Mouse (Mus musculus) lung, postnatal 4 days (tissue): ENCODE data around the gene Naif1.
"Not testable (repeated sequence)": the region's sequence is repeated elsewhere in the genome, so short reads cannot be mapped to it uniquely, and the experiment has no call there.

Experiments used
- DNase-seq, 2 experiments: peaks; one replicate each; pipeline ENCODE4 v3.0.0; 2021

Naif1 gene

DNA sequence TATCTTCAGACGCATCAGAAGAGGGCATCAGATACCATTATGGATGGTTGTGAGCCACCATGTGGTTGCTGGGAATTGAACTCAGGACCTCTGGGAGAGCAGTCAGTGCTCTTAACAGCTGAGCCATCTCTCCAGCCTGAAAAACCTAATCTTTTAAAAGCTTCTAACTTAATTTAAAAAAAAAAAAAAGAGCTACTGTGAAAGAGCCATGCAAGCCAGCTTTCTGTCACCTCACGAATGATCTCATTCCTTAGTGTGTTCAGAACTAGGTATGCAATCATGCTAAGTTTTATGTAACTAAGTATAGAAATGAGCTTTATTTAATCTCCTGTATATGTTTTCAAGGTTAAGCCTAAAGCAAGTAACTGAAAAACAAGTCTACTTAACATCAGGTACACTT lies 9.4 kb downstream of the Naif1 start:
- no peak for DNase-seq

GRCm38 (mm10) chr2:32463773-32464172 lies 13.5 kb downstream of the Naif1 start:
- no peak for DNase-seq

DNA sequence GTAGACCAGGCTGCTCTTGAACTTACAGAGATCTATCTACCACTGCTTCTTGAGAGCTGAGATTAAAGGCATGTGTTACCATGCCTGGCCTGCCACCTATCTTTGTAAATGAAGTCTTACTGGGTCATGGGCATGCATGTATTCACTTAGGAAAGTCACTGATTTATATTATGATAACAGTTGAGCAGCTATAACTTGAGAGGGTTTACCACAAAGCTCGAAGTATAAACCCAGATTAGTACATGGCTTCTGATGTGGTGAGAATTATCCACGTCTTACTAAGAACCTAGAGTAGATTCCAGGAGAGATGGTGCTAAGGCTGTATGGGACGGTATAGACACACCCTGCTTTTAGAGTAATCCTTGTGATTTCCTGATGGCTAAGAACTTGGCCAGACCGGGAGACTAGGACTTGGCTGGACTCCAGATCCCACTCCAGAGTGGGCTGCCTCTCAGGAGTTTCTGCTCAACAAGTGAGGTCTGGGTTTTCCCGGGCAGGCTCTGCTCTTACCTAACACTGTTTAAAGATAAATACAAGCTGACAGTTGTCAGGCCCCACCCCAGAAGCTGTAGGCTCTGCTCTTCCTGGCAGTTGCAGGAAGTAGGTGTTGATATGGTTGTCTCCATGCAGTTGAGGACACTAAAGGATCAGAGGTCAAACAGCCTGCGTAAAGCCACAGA lies 14.1 kb downstream of the Naif1 start:
- peak; percentile 79 to 86 for DNase-seq

DNA sequence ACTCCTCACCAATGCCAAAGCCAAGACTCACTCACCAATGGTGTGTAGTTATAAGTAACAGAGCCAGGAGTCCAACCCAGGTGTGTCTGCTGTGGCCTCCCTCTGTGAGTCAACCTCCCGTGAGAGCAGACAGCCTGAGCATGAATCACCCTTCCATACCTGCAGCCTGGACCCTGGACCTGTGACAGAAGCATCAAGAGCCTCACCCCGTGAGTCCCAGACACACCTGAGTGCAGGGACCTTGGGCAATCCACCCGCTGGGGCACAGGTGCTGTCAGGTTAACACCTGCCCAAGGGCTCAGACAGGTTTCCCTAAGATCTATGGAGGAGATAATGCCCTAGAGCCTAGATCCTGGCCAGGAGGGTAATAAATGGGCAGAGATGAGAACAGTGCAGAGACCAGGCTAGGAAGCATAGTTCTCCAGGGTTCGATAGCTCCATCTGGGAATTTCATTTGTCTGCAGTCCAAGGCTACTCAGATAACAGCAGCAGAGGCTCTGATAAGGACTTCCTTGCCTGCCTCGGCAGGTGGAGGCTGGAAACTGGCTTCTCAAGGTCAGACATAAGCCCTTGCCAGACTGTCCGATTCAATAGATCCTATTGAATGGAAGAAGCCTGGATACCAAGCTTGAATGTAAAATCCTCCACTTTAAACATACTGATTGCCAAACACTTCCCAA lies 20.9 kb downstream of the Naif1 start:
- DNase-seq = no peak

DNA sequence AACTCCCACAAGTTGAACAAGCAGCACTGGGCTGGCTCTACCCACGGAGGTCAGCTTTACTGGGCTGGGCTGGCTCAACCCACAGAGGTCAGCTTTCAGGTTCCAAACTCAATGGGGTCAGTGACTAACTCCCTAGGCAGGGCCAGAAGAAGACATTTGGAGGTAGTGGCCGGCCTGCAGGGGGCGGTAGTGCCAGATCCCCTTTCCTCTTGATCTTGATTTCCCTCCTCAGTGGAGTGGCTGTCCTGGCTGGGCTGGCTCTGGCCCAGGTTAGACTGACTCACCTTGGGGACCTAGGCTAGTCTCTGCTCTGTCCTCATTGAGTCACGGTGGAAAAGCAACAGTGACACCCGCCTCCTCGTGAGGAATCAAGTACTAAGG lies 21.4 kb downstream of the Naif1 start:
- DNase-seq = peak; percentile 62 to 70

DNA sequence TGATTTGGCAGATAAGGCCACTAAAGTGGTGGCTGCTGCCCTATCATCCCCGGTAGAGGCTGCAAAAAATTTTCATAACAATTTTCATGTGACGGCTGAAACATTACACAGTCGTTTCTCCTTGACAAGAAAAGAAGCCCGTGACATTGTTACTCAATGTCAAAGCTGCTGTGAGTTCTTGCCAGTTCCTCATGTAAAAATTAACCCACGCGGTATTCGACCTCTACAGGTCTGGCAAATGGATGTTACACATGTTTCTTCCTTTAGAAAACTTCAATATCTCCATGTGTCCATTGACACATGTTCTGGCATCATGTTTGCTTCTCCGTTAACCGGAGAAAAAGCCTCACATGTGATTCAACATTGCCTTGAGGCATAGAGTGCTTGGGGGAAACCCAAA lies 25.1 kb downstream of the Naif1 start:
- not testable (repeated sequence) for DNase-seq

DNA sequence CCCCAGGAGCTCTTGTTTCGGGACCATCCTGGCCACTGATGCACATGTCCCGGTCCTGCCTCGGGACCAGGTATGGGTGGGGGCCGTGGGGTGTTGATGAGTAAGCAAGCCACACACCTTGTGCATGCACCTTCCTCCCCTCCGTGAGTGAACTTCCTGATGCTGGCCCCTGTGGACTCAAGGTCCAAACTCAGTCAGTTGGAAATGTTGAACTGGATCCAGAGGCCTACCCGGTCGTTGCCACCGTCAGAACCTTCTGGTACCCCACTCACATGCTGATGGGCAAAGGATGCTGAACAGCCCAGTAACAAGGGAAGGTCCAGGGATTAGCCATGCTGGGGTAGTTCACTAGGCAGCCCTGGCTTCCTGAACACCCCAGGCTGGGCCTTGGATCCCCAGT lies 32.1 kb downstream of the Naif1 start:
- DNase-seq = peak in 1 of 2 experiments; percentile 18

GRCm38 (mm10) chr2:32483179-32483875 lies 33.1 kb downstream of the Naif1 start:
- peak; percentile 28 to 52 for DNase-seq

DNA sequence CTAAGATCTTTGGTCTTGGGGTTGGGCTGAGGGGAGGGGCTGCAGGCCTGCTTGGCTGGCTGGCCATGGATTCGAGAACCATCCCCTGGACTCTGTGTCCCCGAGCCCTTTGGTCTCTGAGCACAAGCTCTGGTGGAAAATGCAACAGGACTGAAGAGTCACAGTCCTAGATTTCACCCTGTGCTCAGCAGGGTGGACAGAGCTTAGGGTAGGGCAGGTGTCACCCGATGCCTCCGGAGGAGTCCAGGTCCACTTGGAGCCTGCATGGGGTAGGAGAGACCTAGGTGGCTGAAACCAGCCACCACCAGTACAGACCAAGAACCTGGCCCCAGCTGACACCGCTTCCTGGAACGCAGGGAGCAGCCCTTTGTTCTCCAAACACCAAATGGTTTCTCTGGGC lies 34.7 kb downstream of the Naif1 start:
- DNase-seq = peak in 1 of 2 experiments; percentile 10

DNA sequence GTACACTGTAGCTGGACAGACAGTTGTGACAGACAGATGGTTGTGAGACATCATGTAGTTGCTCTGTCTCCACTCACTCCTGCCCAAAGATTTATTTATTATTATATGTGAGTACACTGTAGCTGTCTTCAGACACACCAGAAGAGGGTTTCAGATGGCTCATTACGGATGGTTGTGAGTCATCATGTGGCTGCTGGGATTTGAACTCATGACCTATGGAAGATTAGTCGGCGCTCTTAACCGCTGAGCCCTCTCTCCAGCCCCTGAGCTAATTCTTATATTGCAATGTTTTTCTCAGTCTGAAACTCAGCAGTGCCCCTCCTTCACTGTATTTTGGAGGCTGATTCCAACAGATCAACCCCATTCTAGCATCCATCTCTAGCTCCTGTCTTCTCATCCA lies 35.5 kb downstream of the Naif1 start:
- DNase-seq = no peak

- no peak for DNase-seq
These were observed 35.9 kb downstream of the Naif1 start for GRCm38 (mm10) chr2:32486155-32486554.

GRCm38 (mm10) chr2:32487124-32487623 lies 36.9 kb downstream of the Naif1 start:
- peak; percentile 84 to 94 for DNase-seq

DNA sequence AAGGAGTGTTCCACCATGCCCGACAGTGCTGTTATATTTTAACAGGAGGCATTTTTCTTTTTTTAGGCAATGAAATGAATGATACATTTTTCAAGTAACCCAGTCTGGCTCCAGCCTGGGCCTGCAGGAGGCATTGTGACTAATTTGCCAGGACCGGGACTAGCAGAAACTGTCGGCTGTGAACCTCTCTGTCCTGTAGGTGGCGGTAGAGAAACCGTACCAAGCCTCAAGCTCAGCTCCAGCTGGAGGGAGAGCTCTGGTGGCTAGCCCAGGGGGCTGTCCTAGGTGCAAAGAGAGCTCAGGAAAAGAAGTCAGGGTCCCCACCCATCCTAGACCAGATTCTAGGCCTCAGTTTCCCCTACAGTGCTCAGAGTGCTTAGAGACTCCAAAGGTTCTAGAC lies 38.4 kb downstream of the Naif1 start:
- peak; percentile 87 to 90 for DNase-seq

DNA sequence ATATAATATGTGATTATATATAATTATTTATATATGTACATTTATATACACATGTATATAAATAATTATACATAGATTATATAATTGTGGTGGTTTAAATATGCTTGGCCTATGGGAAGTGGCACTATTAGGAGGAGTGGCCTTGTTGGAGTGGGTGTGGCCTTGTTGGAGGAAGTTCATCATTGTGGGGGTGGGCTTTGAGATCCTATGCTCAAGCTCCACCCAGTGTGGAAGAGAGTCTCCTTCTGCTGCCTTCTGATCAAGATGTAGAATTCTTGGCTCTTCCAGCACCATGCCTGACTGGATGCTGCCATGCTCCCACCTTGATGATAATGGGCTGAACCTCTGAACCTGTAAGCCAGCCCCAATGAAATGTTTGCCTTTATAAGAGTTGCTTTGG lies 40.5 kb downstream of the Naif1 start:
- DNase-seq = peak in 1 of 2 experiments; percentile 10

DNA sequence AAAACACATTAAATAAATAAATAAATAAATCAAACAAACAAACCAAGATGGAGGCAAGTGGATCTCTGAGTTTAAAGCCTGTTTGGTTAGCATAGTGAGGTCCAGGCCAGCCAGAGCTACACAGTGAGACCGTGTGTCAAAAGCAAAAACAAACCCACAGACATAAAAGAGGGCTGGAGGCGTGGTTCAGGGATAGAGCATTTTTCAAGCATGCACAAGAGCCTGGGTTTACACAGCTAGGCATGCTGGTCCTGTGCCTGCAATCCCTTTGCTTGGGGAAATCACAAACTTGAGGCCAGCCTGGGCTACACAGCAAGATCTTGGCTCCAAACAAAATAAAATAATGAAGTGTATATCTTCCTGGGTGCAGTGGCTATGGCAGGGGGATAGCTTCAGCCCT lies 42.4 kb downstream of the Naif1 start:
- peak in 1 of 2 experiments; percentile 18 for DNase-seq

GRCm38 (mm10) chr2:32493301-32493701 lies 43.0 kb downstream of the Naif1 start:
- peak in 1 of 2 experiments; percentile 53 for DNase-seq

DNA sequence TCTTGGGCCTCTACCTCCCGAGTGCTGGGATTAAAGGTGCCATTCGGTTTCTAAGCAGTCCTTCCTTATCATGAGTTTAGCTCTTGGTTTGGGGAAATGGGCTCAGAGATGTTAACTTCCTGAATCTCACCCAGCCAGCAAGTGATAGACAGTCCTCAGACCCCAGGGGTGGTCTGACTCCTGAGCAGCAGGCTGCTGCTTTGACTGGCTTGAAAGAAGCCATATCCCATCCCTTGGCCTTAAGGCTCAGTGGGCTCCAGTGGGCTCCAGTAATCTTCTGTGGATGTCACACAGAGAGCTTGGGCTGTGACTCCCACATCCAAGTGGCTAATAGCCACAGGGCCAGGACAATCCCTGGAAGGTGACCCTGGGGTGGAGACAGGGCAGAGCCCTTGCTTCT lies 44.3 kb downstream of the Naif1 start:
- peak in 1 of 2 experiments; percentile 19 for DNase-seq

GRCm38 (mm10) chr2:32495185-32495726 lies 45.0 kb downstream of the Naif1 start:
- peak; percentile 77 to 83 for DNase-seq

DNA sequence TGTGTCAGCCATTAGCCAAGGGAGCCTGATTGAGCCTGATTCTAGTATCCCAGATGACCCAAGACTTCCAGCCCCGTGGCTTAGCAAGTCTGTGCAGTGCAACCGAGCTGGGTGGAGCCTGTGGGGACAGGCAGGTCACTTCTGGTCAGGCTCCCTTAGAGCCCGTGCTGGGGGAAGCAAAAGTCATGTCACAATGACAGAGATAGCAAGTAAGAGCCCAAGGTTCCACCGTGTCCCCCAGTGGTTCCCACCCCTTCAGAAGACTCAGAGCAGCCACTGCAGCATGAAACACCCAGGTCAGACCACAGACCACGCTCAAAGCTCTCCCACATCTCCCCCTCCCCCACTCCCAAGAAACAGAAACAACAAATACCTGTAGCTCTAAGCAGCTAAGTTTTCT lies 45.9 kb downstream of the Naif1 start:
- DNase-seq = peak in 1 of 2 experiments; percentile 28

GRCm38 (mm10) chr2:32499365-32499764 lies 49.1 kb downstream of the Naif1 start:
- peak in 1 of 2 experiments; percentile 19 for DNase-seq

- no peak for DNase-seq
These were observed 50.2 kb downstream of the Naif1 start for GRCm38 (mm10) chr2:32500461-32500860.

- DNase-seq = no peak
These were observed 51.6 kb downstream of the Naif1 start for GRCm38 (mm10) chr2:32501754-32502324.

GRCm38 (mm10) chr2:32502843-32503242 lies 52.6 kb downstream of the Naif1 start:
- no peak for DNase-seq
